Mouse (Mus musculus): ENCODE measurements around the gene Mier2.

DNA sequence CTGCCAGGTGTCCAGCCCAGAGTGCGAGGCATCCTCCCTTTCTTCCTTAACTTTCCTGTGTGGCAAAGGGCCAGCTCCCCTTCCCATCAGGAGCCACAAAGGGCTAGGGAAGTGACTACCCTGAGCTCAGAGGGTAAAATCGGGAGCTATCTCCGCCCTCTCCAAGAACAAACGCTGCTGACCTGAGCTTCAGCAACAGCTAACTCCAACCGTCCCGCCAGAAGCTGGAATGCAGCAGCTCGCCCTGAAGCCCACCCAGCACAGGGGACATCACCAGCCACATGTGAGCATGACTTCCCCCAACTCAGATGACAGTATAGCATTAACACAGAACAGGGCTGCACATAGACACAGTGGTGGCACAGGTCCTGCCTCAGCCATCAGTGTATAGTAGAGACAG is 29.0 kb upstream of the Mier2 start:
- TF ChIP-seq POLR2A (IDR thresholded peaks at IDR 0.05; ENCODE audit: extremely low read depth, insufficient read depth, low read length): no peak
- TF ChIP-seq CTCF (IDR thresholded peaks at IDR 0.05; ENCODE audit: extremely low read depth, insufficient read depth, low read length): no peak
